Mouse (Mus musculus): ENCODE measurements around the gene Snap25. TPM values are rescaled to one million over a fixed set of nuclear protein-coding genes. Genes with fewer than 3 reads are reported as not detected.

Snap25 gene
- total RNA-seq (2015; ENCODE audit: low replicate concordance) (not detected in 2 replicates), total RNA-seq (2017; ENCODE audit: low replicate concordance) (not detected in 2 replicates)

DNA sequence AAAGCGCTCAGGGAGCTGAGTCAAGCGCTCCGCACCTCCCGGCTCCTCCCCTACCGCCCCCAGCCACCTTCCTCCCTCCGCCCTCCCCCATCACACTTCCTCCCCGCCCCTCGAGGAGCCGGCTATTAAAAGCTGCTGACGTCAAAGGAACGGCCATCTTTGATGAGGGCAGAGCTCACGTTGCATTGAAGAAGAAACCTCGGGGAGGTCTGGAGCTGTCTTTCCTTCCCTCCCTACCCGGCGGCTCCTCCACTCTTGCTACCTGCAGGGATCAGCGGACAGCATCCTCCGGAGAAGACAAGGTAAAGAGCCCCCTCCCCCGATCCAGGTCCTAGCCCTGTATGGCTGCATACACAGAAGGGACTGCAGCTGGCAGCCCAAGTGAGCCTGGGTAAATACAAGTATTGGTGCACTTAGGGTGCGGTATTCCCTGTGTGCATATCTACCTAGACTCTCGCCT, at the start of gene Snap25:
Gene Snap25 (plus strand): TSS at position 155 of the 460 bp plus-strand sequence.
- ATAC-seq (replicated peaks; ENCODE audit: low FRiP score, poor library complexity, severe bottlenecking) = no peak

DNA sequence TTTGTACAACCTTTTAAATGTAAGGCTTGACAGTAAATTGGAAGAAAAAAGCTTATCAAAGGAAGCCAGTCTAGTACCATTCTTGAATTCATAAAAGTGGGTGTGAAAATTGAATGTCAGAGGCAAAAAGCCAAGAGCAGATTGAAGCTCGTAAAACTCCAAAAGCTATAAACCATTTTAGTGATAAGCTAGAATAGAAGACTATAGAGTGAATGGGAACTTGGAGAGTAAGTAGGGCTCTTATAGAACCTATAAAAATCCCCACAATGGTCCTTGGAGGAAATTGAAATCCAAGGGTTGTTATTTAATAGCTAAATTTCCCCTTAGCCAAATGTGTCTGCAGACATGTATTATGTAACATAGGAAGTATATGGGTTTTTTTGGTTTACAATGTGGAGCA, 46.3 kb upstream of the Snap25 start:
- no peak for ATAC-seq (replicated peaks; ENCODE audit: low FRiP score, poor library complexity, severe bottlenecking)

- ATAC-seq (replicated peaks; ENCODE audit: low FRiP score, poor library complexity, severe bottlenecking) = no peak
These were observed 44.1 kb upstream of the Snap25 start for GRCm38 (mm10) chr2:136669183-136669582.

DNA sequence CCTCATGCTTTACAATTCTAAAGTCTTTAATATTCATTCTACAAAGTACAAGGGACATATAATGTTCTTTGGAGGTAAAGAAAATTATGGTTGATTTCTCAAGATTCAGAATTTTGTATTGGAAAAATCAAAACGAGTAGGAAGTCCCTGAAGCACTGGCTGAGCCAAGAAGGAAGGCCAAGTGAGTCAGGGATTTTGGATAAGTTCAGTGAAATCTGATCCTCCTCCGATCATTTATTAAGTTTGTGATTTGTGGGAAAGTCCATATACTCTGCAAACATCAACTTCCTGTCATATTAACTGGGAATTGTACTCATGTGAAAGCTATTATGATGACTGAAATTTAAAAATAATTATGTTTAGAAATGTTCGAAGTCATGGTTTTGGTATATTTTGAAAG, 43.6 kb upstream of the Snap25 start:
- ATAC-seq (replicated peaks; ENCODE audit: low FRiP score, poor library complexity, severe bottlenecking) = no peak

- ATAC-seq (replicated peaks; ENCODE audit: low FRiP score, poor library complexity, severe bottlenecking) = no peak
These were observed 42.5 kb upstream of the Snap25 start for GRCm38 (mm10) chr2:136670539-136671271.

DNA sequence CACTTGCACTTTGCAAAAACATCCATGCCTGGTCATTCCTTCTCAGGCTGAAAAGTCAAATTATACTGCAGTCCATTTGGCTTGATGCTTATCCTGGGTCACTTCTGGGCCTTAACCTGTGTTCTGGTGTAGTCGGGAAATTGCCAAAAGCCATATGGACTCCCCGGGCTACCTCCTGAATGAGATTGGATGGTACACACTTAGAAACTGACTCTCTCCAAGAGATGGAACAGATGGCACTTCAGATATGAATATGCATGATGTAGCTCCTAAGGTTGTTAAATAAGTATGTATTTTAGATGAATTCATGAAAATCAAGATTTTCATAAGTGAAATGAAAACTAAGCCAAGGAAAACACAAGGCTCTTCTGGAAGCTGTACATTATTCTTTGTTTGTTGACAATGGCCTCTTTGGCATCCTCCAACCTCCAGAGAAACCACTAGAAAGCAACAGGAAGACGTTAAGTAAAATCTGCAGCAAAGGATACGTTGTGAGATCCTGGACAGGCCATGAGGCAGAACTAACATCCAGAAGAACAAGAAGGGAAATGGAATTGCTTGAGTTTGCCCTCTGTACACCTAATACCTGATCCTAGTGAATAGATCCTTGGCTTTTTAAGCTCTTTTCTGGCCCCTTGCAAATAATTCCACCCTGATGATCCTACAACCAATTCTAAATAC, 39.0 kb upstream of the Snap25 start:
- no peak for ATAC-seq (replicated peaks; ENCODE audit: low FRiP score, poor library complexity, severe bottlenecking)

- no peak for ATAC-seq (replicated peaks; ENCODE audit: low FRiP score, poor library complexity, severe bottlenecking)
These were observed 37.1 kb upstream of the Snap25 start for GRCm38 (mm10) chr2:136676196-136676595.

- no peak for ATAC-seq (replicated peaks; ENCODE audit: low FRiP score, poor library complexity, severe bottlenecking)
These were observed 36.3 kb upstream of the Snap25 start for GRCm38 (mm10) chr2:136676918-136677445.

DNA sequence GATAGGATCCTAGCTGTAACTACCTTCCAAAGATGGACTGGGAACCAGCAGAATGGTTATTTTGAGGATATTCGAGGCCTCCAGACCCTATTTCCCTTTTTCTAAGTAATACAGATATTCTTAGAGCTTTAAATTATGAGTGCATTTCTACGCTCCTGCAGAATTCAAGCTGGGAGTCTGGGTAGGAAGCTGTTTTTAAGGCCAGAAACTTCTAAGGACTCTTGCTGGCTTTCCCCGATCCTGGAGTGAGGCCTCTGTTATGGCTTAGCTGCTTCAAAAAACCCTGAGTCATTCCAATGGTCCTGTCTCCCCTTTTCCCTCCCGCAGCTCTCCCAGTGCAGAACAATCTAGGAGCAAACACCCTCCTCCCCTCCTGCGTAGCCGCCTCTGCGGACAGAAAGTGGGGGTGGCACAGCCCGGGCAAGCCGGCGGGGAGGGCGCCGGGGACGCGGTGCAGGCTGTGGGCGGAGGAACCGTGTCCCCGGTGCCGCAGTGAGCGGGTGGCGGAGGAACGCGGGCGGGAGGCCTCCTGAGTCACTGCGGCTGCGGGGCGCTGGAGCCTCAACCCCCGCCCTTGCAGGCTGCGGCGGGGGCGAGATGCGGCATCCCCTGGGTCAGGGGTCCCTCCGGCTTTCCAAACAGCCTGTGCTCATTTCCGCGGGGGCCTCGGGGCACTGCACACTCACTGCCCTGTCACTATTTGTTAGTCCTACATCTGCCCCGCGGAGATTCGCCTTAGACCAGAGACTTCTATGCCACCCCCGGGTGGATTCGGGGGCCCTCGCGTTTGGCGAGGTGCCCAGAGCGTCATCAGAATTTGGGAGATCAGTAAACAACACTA, 34.7 kb upstream of the Snap25 start:
- no peak for ATAC-seq (replicated peaks; ENCODE audit: low FRiP score, poor library complexity, severe bottlenecking)

GRCm38 (mm10) chr2:136679280-136680221, 33.7 kb upstream of the Snap25 start:
- ATAC-seq (replicated peaks; ENCODE audit: low FRiP score, poor library complexity, severe bottlenecking) = no peak

GRCm38 (mm10) chr2:136682146-136682860, 30.9 kb upstream of the Snap25 start:
- ATAC-seq (replicated peaks; ENCODE audit: low FRiP score, poor library complexity, severe bottlenecking) = no peak

DNA sequence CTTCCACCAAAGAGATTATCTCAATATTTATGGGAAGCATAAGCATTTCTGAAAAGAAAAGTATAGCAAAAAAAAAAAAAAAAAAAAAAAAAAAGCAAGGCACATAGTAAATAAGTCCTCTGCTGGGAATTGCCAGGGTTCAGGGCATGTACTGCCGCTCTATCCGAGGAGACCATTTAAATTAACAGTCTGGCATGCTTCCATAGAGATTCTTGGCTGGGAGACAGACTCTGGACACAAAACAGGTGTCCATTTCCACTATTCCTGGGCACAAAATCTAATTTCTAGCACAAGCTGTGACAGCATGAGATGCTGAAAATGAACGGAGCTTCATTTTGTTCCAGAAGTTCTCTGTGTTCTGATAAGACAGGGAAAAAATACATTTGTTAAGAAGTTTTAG, 27.1 kb upstream of the Snap25 start:
- ATAC-seq (replicated peaks; ENCODE audit: low FRiP score, poor library complexity, severe bottlenecking) = no peak

- ATAC-seq (replicated peaks; ENCODE audit: low FRiP score, poor library complexity, severe bottlenecking) = no peak
These were observed 25.9 kb upstream of the Snap25 start for GRCm38 (mm10) chr2:136687316-136687715.

- ATAC-seq (replicated peaks; ENCODE audit: low FRiP score, poor library complexity, severe bottlenecking) = no peak
These were observed 23.8 kb upstream of the Snap25 start for GRCm38 (mm10) chr2:136689476-136689875.

- ATAC-seq (replicated peaks; ENCODE audit: low FRiP score, poor library complexity, severe bottlenecking) = no peak
These were observed 21.6 kb upstream of the Snap25 start for GRCm38 (mm10) chr2:136691681-136692080.

- no peak for ATAC-seq (replicated peaks; ENCODE audit: low FRiP score, poor library complexity, severe bottlenecking)
These were observed 13.6 kb upstream of the Snap25 start for GRCm38 (mm10) chr2:136699429-136700227.

DNA sequence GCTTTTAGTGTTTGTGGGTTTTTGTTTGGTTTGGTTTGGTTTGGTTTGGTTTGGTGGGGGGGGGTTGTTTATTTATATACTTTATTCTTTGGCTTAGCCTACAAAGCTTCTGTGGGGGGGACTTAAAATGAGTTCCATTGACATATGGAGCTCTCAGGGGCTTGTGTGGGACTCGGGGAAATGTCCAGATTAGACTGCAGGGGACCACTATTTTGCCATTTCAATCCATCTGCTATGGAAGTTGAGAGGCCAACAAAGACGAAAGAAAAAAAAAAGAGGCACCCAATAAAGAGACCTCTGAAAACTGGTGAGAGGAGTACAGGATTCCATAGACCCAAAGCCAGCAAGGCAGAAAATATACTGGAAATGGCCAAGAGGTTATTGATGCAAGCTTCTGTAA, 9.9 kb upstream of the Snap25 start:
- ATAC-seq (replicated peaks; ENCODE audit: low FRiP score, poor library complexity, severe bottlenecking) = no peak

DNA sequence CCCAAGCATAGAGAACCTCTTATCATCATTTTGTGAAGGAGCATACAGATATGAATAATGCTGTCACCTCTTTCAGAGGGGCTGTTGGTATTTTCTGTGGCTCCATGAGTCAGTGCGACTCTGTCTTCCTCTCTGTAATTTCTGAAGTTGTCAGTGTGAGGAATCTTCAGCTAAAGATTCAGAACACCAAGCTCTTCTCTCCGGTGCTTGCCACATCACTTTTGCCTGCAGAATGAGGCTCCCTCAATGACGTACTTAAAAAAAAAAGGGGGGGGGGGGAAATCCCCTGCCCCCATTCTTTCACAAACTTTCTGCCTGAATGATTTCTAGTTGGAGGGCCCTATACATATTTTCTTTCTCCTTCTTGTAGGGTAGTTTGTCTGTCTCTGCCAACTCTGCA, 2.1 kb upstream of the Snap25 start:
- no peak for ATAC-seq (replicated peaks; ENCODE audit: low FRiP score, poor library complexity, severe bottlenecking)

Data from erythroblast, adult 5-6 weeks (primary cell).